ENCODE assay signal across 26 mouse cellular contexts in the genomic region with DNA sequence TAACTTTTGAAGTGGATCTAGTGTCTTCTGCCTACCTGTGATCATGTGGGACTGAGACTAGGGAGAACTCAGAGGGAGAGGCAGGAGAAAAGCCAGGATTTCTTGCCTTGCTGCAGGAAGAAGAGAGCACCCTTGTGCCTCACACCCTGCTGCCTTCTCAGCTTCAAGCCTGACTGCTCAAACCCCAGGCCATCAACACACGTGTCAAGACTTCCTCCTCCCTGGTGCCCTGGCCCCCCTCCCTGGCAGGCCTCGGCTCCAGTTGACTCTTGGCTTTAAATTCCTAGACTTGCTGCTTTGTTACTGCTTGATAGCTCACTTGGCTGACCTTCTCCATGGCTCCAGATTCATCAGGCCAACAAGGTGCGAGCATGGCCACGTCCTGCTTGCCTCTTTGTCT.
A peak's percentile ranks its signal among the peaks of the same experiment; 100 is the strongest.
DNase-seq lines count a peak whose midpoint lies in the region; ATAC-seq lines count a peak whose summit lies in the region.
"Had no signal": no experiment of that assay in that cellular context is flagged by ENCODE, and none has a peak within 500 bp of the region (broad histone marks: within the 10 kb centered on the region; RNA-seq: fewer than 3 reads in every experiment).

No protein-coding gene starts in this region.

- 0 out of 2 replicates have a peak overlapping the region, but pooled peaks have one; percentile 33 for H3K27ac ChIP-seq in forebrain, embryonic 15.5 days (replicated peaks)
- H3K27ac ChIP-seq in forebrain, embryonic 12.5 days: no peak overlapping the region
- H3K27ac ChIP-seq in kidney, embryonic 15.5 days: no peak overlapping the region
- H3K27ac ChIP-seq in midbrain, embryonic 16.5 days (ENCODE audit: low read length): 0 out of 2 replicates have a peak overlapping the region, but pooled peaks have one; percentile 2
- no peak overlapping the region for H3K27ac ChIP-seq in midbrain, embryonic 13.5 days
- H3K27ac ChIP-seq: embryonic facial prominence, embryonic 13.5 days; gastrocnemius, adult 2 months; heart, adult 2 months; left cerebral cortex, adult 2 months; limb, embryonic 13.5 days; lung, embryonic 15.5 days; midbrain, embryonic 12.5 days; neural tube, embryonic 12.5 days had no signal

- H3K36me3 ChIP-seq in forebrain, embryonic 15.5 days: no peaks in the 10 kb centered on the region
- no peaks in the 10 kb centered on the region for H3K36me3 ChIP-seq in forebrain, embryonic 12.5 days (replicated peaks)
- H3K36me3 ChIP-seq in kidney, embryonic 15.5 days: no peaks in the 10 kb centered on the region
- no peaks in the 10 kb centered on the region for H3K36me3 ChIP-seq in midbrain, embryonic 16.5 days (ENCODE audit: control insufficient read depth, insufficient read depth, low read length)
- no peaks in the 10 kb centered on the region for H3K36me3 ChIP-seq in midbrain, embryonic 13.5 days
- H3K36me3 ChIP-seq: embryonic facial prominence, embryonic 13.5 days; heart, embryonic 12.5 days; limb, embryonic 13.5 days; lung, embryonic 15.5 days; midbrain, embryonic 12.5 days; neural tube, embryonic 12.5 days had no signal

- no peaks in the 10 kb centered on the region for H3K27me3 ChIP-seq in forebrain, embryonic 15.5 days
- no peaks in the 10 kb centered on the region for H3K27me3 ChIP-seq in forebrain, embryonic 12.5 days
- H3K27me3 ChIP-seq in kidney, embryonic 15.5 days: no peaks in the 10 kb centered on the region
- no peaks in the 10 kb centered on the region for H3K27me3 ChIP-seq in midbrain, embryonic 16.5 days (ENCODE audit: control insufficient read depth, insufficient read depth, low read depth, low read length)
- H3K27me3 ChIP-seq in midbrain, embryonic 13.5 days: no peaks in the 10 kb centered on the region
- H3K27me3 ChIP-seq: embryonic facial prominence, embryonic 13.5 days; limb, embryonic 13.5 days; lung, embryonic 15.5 days; midbrain, embryonic 12.5 days; neural tube, embryonic 12.5 days; Patski had no signal

- H3K4me3 ChIP-seq in forebrain, embryonic 15.5 days: no peak overlapping the region
- no peak overlapping the region for H3K4me3 ChIP-seq in forebrain, embryonic 12.5 days (replicated peaks)
- H3K4me3 ChIP-seq in kidney, embryonic 15.5 days (replicated peaks): no peak overlapping the region
- no peak overlapping the region for H3K4me3 ChIP-seq in midbrain, embryonic 16.5 days (ENCODE audit: low read depth, low read length)
- H3K4me3 ChIP-seq in midbrain, embryonic 13.5 days (replicated peaks): no peak overlapping the region
- H3K4me3 ChIP-seq: embryonic facial prominence, embryonic 13.5 days; gastrocnemius, adult 2 months; heart, adult 2 months; heart, embryonic 12.5 days; left cerebral cortex, adult 2 months; limb, embryonic 13.5 days; lung, embryonic 15.5 days; midbrain, embryonic 12.5 days; neural tube, embryonic 12.5 days had no signal

- DNase-seq in kidney, postnatal 25 days: no peak
- DNase-seq in layer of hippocampus, postnatal 14 days (ENCODE audit: low spot score in 2 of 2): no peak
- DNase-seq: adrenal gland, postnatal 10 days; cerebellum, adult 11 months; cerebellum, adult 9-10 months; gastrocnemius, adult 2 months; gastrocnemius, postnatal 36 days; heart, adult 2 months; kidney, postnatal 10 days; thymus, adult 2 months; thymus, postnatal 36 days had no signal

- no peaks in the 10 kb centered on the region for H3K9me3 ChIP-seq in forebrain, embryonic 15.5 days
- H3K9me3 ChIP-seq in forebrain, embryonic 12.5 days: no peaks in the 10 kb centered on the region
- H3K9me3 ChIP-seq in kidney, embryonic 15.5 days (replicated peaks): no peaks in the 10 kb centered on the region
- H3K9me3 ChIP-seq in midbrain, embryonic 16.5 days (replicated peaks; ENCODE audit: control insufficient read depth, low read length, poor library complexity, severe bottlenecking): no peaks in the 10 kb centered on the region
- no peaks in the 10 kb centered on the region for H3K9me3 ChIP-seq in midbrain, embryonic 13.5 days
- H3K9me3 ChIP-seq: embryonic facial prominence, embryonic 13.5 days; heart, embryonic 12.5 days; limb, embryonic 13.5 days; lung, embryonic 15.5 days; midbrain, embryonic 12.5 days; neural tube, embryonic 12.5 days had no signal

- H3K4me2 ChIP-seq in forebrain, embryonic 15.5 days (replicated peaks): no peak overlapping the region
- H3K4me2 ChIP-seq in forebrain, embryonic 12.5 days: no peak overlapping the region
- no peak overlapping the region for H3K4me2 ChIP-seq in kidney, embryonic 15.5 days
- H3K4me2 ChIP-seq in midbrain, embryonic 16.5 days (ENCODE audit: low read length): no peak overlapping the region
- H3K4me2 ChIP-seq in midbrain, embryonic 13.5 days (replicated peaks): no peak overlapping the region
- H3K4me2 ChIP-seq: embryonic facial prominence, embryonic 13.5 days; heart, embryonic 12.5 days; limb, embryonic 13.5 days; liver, embryonic 11.5 days; lung, embryonic 15.5 days; neural tube, embryonic 12.5 days had no signal

- 49% methylated on average over 4 of the region's 4 CpGs for WGBS in forebrain, embryonic 15.5 days
- WGBS in forebrain, embryonic 12.5 days: 54% methylated on average over 4 of the region's 4 CpGs
- 29% methylated on average over 4 of the region's 4 CpGs for WGBS in kidney, embryonic 15.5 days
- WGBS in midbrain, embryonic 16.5 days: 43% methylated on average over 4 of the region's 4 CpGs
- 51% methylated on average over 4 of the region's 4 CpGs for WGBS in midbrain, embryonic 13.5 days

- peaks cover 37% of the 10 kb centered on the region for H3K4me1 ChIP-seq in forebrain, embryonic 15.5 days
- H3K4me1 ChIP-seq in forebrain, embryonic 12.5 days: peaks cover 14% of the 10 kb centered on the region
- H3K4me1 ChIP-seq in kidney, embryonic 15.5 days: peaks cover 14% of the 10 kb centered on the region
- H3K4me1 ChIP-seq in midbrain, embryonic 16.5 days (ENCODE audit: control insufficient read depth, insufficient read depth, low read length): peaks cover 15% of the 10 kb centered on the region
- H3K4me1 ChIP-seq in midbrain, embryonic 13.5 days (replicated peaks): peaks cover 22% of the 10 kb centered on the region
- H3K4me1 ChIP-seq: heart, embryonic 12.5 days; limb, embryonic 13.5 days had no signal

- no peak for ATAC-seq in forebrain, embryonic 15.5 days (replicated peaks)
- ATAC-seq in forebrain, embryonic 12.5 days (ENCODE audit: low FRiP score): no peak
- peak; percentile 70 for ATAC-seq in kidney, embryonic 15.5 days (replicated peaks; ENCODE audit: low FRiP score)
- no peak for ATAC-seq in midbrain, embryonic 16.5 days
- ATAC-seq in midbrain, embryonic 13.5 days: no peak
- ATAC-seq: intestine, embryonic 16.5 days; Patski had no signal

- no peak overlapping the region for H3K9ac ChIP-seq in forebrain, embryonic 15.5 days (replicated peaks)
- no peak overlapping the region for H3K9ac ChIP-seq in forebrain, embryonic 12.5 days
- no peak overlapping the region for H3K9ac ChIP-seq in kidney, embryonic 15.5 days
- H3K9ac ChIP-seq in midbrain, embryonic 16.5 days (ENCODE audit: low read depth, low read length): no peak overlapping the region
- H3K9ac ChIP-seq in midbrain, embryonic 13.5 days (replicated peaks): no peak overlapping the region
- H3K9ac ChIP-seq: embryonic facial prominence, embryonic 13.5 days; heart, embryonic 12.5 days; limb, embryonic 13.5 days; lung, embryonic 15.5 days; midbrain, embryonic 12.5 days; neural tube, embryonic 12.5 days had no signal

Comparison
In these comparisons a context has a peak if more than half of its experiments do, and no peak if none do; other contexts are left out.
1. H3K27ac ChIP-seq: peak in forebrain, embryonic 15.5 days (single experiment) and midbrain, embryonic 16.5 days (single experiment); none in forebrain, embryonic 12.5 days (single experiment), kidney, embryonic 15.5 days (single experiment) and midbrain, embryonic 13.5 days (single experiment).